In genomic region chr10:129473256-129473655, GRCm38 (mm10) we compare ENCODE assay signal across 25 mouse cellular contexts. TPM values are rescaled to one million over a fixed set of nuclear protein-coding genes. Genes with fewer than 3 reads are reported as not detected.
"Had no signal": no experiment of that assay in that cellular context is flagged by ENCODE, and none has a peak within 500 bp of the region (broad histone marks: within the 10 kb centered on the region; RNA-seq: fewer than 3 reads in every experiment).

No protein-coding gene starts in this region.

- DNase-seq: liver, embryonic 13.5 days; liver, postnatal 0 days; lung, adult 2 months; lung, postnatal 14 days; lung, postnatal 36 days; right cerebral cortex, postnatal 14 days; thymus, adult 2 months; thymus, postnatal 25 days; thymus, postnatal 4 days had no signal

- H3K36me3 ChIP-seq: liver, embryonic 13.5 days; liver, embryonic 15.5 days; lung, embryonic 15.5 days; neural tube, embryonic 12.5 days; stomach, embryonic 15.5 days had no signal

- H3K4me3 ChIP-seq: liver, embryonic 13.5 days; liver, embryonic 15.5 days; lung, embryonic 15.5 days; megakaryocyte, embryonic 14.5 days; neural tube, embryonic 12.5 days; stomach, embryonic 15.5 days had no signal

- H3K27me3 ChIP-seq: liver, embryonic 13.5 days; liver, embryonic 15.5 days; lung, embryonic 15.5 days; megakaryocyte, embryonic 14.5 days; neural tube, embryonic 12.5 days; stomach, embryonic 15.5 days had no signal

- H3K4me2 ChIP-seq: liver, embryonic 11.5 days; liver, embryonic 13.5 days; liver, embryonic 15.5 days; lung, embryonic 15.5 days; neural tube, embryonic 12.5 days; stomach, embryonic 15.5 days had no signal

- H3K9ac ChIP-seq: liver, embryonic 13.5 days; liver, embryonic 15.5 days; liver, postnatal 0 days; lung, embryonic 15.5 days; neural tube, embryonic 12.5 days; stomach, embryonic 15.5 days had no signal

- ATAC-seq: liver, postnatal 0 days; lung, postnatal 0 days had no signal

- H3K27ac ChIP-seq: liver, embryonic 13.5 days; liver, embryonic 15.5 days; lung, embryonic 15.5 days; macrophage; neural tube, embryonic 12.5 days; stomach, embryonic 15.5 days; stomach, postnatal 0 days had no signal

- H3K9me3 ChIP-seq: liver, embryonic 13.5 days; liver, embryonic 15.5 days; lung, embryonic 15.5 days; megakaryocyte, embryonic 14.5 days; neural tube, embryonic 12.5 days; stomach, embryonic 15.5 days had no signal

- H3K4me1 ChIP-seq: liver, embryonic 13.5 days; liver, embryonic 15.5 days; lung, embryonic 15.5 days; megakaryocyte, embryonic 14.5 days; neural tube, embryonic 12.5 days; stomach, embryonic 15.5 days had no signal

RNA-seq across cellular contexts. Expression of gene Olfr788, which starts 2.5 kb away (rescaled TPM):
- total RNA-seq: megakaryocyte progenitor cell, adult 5-6 weeks; monocyte, adult 5-6 weeks; neutrophil, adult 5-6 weeks had no signal
- polyA plus RNA-seq: liver, embryonic 11.5 days; liver, embryonic 13.5 days; liver, embryonic 15.5 days; liver, postnatal 0 days; lung, adult 2 months; lung, embryonic 15.5 days; lung, postnatal 0 days; macrophage; neural tube, embryonic 12.5 days; spleen, adult 2 months; stomach, embryonic 15.5 days; stomach, postnatal 0 days; thymus, adult 2 months; urinary bladder, adult 2 months had no signal

RNA-seq across cellular contexts. Expression of gene Olfr789, which starts 11.3 kb away (rescaled TPM):
- total RNA-seq: megakaryocyte progenitor cell, adult 5-6 weeks; monocyte, adult 5-6 weeks; neutrophil, adult 5-6 weeks had no signal
- polyA plus RNA-seq: liver, embryonic 11.5 days; liver, embryonic 13.5 days; liver, embryonic 15.5 days; liver, postnatal 0 days; lung, adult 2 months; lung, embryonic 15.5 days; lung, postnatal 0 days; macrophage; neural tube, embryonic 12.5 days; neural tube, embryonic 14.5 days; spleen, adult 2 months; stomach, embryonic 15.5 days; stomach, postnatal 0 days; thymus, adult 2 months; urinary bladder, adult 2 months had no signal

RNA-seq across cellular contexts. Expression of gene Olfr787, which starts 11.6 kb away (rescaled TPM):
- total RNA-seq: megakaryocyte progenitor cell, adult 5-6 weeks; monocyte, adult 5-6 weeks; neutrophil, adult 5-6 weeks had no signal
- polyA plus RNA-seq: liver, embryonic 11.5 days; liver, embryonic 13.5 days; liver, embryonic 15.5 days; liver, postnatal 0 days; lung, adult 2 months; lung, embryonic 15.5 days; lung, postnatal 0 days; macrophage; neural tube, embryonic 12.5 days; neural tube, embryonic 14.5 days; spleen, adult 2 months; stomach, embryonic 15.5 days; stomach, postnatal 0 days; thymus, adult 2 months; urinary bladder, adult 2 months had no signal

RNA-seq across cellular contexts. Expression of gene Olfr790, which starts 25.0 kb away (rescaled TPM):
- total RNA-seq: megakaryocyte progenitor cell, adult 5-6 weeks; monocyte, adult 5-6 weeks; neutrophil, adult 5-6 weeks had no signal
- polyA plus RNA-seq: liver, embryonic 11.5 days; liver, embryonic 13.5 days; liver, embryonic 15.5 days; liver, postnatal 0 days; lung, adult 2 months; lung, embryonic 15.5 days; lung, postnatal 0 days; macrophage; neural tube, embryonic 12.5 days; neural tube, embryonic 14.5 days; spleen, adult 2 months; stomach, embryonic 15.5 days; stomach, postnatal 0 days; testis, adult 2 months; thymus, adult 2 months; urinary bladder, adult 2 months had no signal

RNA-seq across cellular contexts. Expression of gene Olfr786, which starts 46.1 kb away (rescaled TPM):
- total RNA-seq: megakaryocyte progenitor cell, adult 5-6 weeks; monocyte, adult 5-6 weeks; neutrophil, adult 5-6 weeks had no signal
- polyA plus RNA-seq: liver, embryonic 11.5 days; liver, embryonic 13.5 days; liver, embryonic 15.5 days; liver, postnatal 0 days; lung, adult 2 months; lung, embryonic 15.5 days; lung, postnatal 0 days; macrophage; neural tube, embryonic 12.5 days; spleen, adult 2 months; stomach, embryonic 15.5 days; stomach, postnatal 0 days; testis, adult 2 months; thymus, adult 2 months; urinary bladder, adult 2 months had no signal
